ENCODE assay signal across 8 mouse cellular contexts in the genomic region with DNA sequence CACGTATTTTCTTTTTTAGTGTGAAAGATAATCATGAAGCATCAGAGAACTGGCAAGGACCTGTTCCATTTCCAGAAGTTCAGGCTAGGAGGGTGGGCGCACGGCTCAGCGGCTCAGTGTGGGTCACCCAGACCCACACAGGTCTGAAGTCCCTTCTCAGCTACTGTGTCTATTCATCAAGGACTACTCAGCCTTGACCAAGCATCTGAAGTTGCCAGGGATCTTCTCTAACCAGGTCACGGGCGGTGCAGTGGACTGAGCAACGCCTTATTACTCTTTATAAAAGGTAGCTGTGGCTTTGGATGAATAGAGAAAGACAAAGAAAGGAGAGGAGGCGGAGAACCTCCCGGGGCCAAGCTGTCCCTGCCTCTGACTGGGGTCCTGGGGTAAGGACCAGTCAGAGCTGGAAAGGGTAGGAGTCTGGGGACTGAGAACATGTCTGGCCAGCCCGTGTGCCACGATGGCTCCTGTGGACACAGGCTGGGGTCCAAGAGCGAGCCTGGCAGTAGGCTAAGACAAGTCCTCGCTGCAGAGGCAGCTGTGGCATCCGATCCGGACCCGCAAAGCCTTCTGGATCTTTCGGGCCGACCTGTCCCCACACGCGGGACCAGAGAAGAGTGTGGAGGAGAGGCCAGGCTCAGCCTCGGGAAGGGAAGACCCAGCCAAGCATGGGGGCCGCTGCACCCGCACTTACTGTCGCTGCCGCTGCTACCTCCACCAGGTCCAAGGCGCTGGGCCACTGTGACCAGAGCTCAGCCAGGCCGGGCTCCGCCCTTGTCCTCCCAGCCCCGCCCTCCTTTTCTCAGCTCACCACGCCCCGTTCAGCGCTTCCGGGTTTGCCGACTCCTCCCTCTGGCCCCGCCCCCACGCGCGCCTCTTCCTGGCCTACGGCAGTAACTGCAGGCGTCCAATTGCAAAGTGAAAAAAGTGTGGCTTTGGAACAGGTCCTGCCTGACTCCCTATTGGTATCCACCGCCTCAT. TPM values are rescaled to one million over a fixed set of nuclear protein-coding genes. Genes with fewer than 3 reads are reported as not detected.
DNase-seq lines count a peak whose midpoint lies in the region; ATAC-seq and TF ChIP-seq lines count a peak whose summit lies in the region.

A gene (minus strand): TSS at position 755 of the 981 bp plus-strand sequence.

- H3K27ac ChIP-seq in cortical plate, adult 2 months (ENCODE audit: insufficient read depth, low read length), result peak within 1 kb of the TSS; percentile 2; the same call in 1 of the 2 replicates

- TF ChIP-seq CTCF in cortical plate, adult 2 months (IDR thresholded peaks at IDR 0.05; ENCODE audit: extremely low read depth, insufficient read depth, low read length), result peak; percentile 33; the same call in 1 of the 2 replicates

- H3K4me1 ChIP-seq in cortical plate, adult 2 months (ENCODE audit: control insufficient read depth, insufficient read depth, low read length), result no peaks in the 10 kb centered on the region
- H3K4me1 ChIP-seq in megakaryocyte, embryonic 14.5 days, result peaks cover 57% of the 10 kb centered on the region

- DNase-seq in gastrocnemius, adult 8-10 months (ENCODE audit: low spot score in 2 of 2), result peak; percentile 94 to 95
- peak; percentile 77 for DNase-seq in hindlimb bud, embryonic 11.5 days (ENCODE audit: extremely low spot score, low read depth, low spot score)
- DNase-seq in left cerebral cortex, adult 8-10 months (ENCODE audit: low spot score in 2 of 2), result peak; percentile 82 to 90
- DNase-seq in right cerebral cortex, postnatal 10 days (ENCODE audit: low spot score in 2 of 2), result peak; percentile 95 to 96
- DNase-seq in urinary bladder, postnatal 25 days (ENCODE audit: low spot score), result peak; percentile 99

- peak within 1 kb of the TSS; percentile 58 for H3K4me3 ChIP-seq in cortical plate, adult 2 months (ENCODE audit: insufficient read depth, low read length)
- H3K4me3 ChIP-seq in megakaryocyte, embryonic 14.5 days (replicated peaks), result peak within 1 kb of the TSS; percentile 98

- peaks cover 33% of the 10 kb centered on the region for H3K36me3 ChIP-seq in megakaryocyte, embryonic 14.5 days (replicated peaks; ENCODE audit: low read length)

- peak; percentile 95 for ATAC-seq in activated CD4-positive, CD25-positive, alpha-beta regulatory T cell, adult 4 months

- TF ChIP-seq POLR2A in cortical plate, adult 2 months (IDR thresholded peaks at IDR 0.05; ENCODE audit: extremely low read depth, insufficient read depth, low read length), result peak; percentile 86

- H3K27me3 ChIP-seq in megakaryocyte, embryonic 14.5 days (replicated peaks), result no peaks in the 10 kb centered on the region

- H3K9me3 ChIP-seq in megakaryocyte, embryonic 14.5 days, result peaks cover 18% of the 10 kb centered on the region

RNA-seq across cellular contexts. Expression of the gene that starts here (rescaled TPM):
- polyA plus RNA-seq in activated CD4-positive, CD25-positive, alpha-beta regulatory T cell, adult 4 months (2017; shearing (Covaris generic)), result 10 to 100 TPM; 11.4 to 15.7 TPM
- 8.4 and 8.5 TPM in 2 replicates for polyA plus RNA-seq in cortical plate, adult 2 months (2012; rRNA removed)
- total RNA-seq in gastrocnemius, adult 8-10 months (2022), result 1 to 10 TPM; 1.0 to 2.2 (median 1.7) TPM
- total RNA-seq in left cerebral cortex, adult 8-10 months (2022), result 10 to 100 TPM; 13.6 to 19.6 (median 16.8) TPM
- polyA plus RNA-seq in megakaryocyte, embryonic 14.5 days (2012; ENCODE audit: insufficient read depth, low replicate concordance), result 1.1 and 1.6 TPM in 2 replicates

Comparison
In these comparisons a context has a peak if more than half of its experiments do, and no peak if none do; other contexts are left out.
1. Peak in every context shown above with its lines: DNase-seq, ATAC-seq, H3K4me3 ChIP-seq and H3K27ac ChIP-seq.
2. RNA of the gene that starts here (total RNA-seq): 13.6 to 19.6 TPM in left cerebral cortex, adult 8-10 months; 1.0 to 2.2 TPM in gastrocnemius, adult 8-10 months; every median in the first group is over 4 times any median in the second.